Mouse (Mus musculus): Measurements from ENCODE around the gene Fndc1. TPM values are rescaled to one million over a fixed set of nuclear protein-coding genes. Genes with fewer than 3 reads are reported as not detected.
A peak's percentile ranks its signal among the peaks of the same experiment; 100 is the strongest.

Gene Fndc1
- 3.2 and 4.8 TPM in 2 replicates for total RNA-seq (2014; rRNA removed)
- polyA plus RNA-seq (2015; fragmentation: Nextera tagmentation; extraction: Ambion mirVana) = 5.6 and 7.3 TPM in 2 replicates

GRCm38 (mm10) chr17:7826819-7827515 is at the start of gene Fndc1:
Gene Fndc1, minus strand, starts transcription at chr17:7827302.
- DNase-seq (ENCODE audit: low spot score) = peak; percentile 83
- H3K9ac ChIP-seq (replicated peaks; ENCODE audit: low read length) = peak within 1 kb of the TSS; percentile 45
- no peaks in the 10 kb centered on the region for H3K36me3 ChIP-seq (ENCODE audit: insufficient read depth, low read length)
- H3K27me3 ChIP-seq (ENCODE audit: insufficient read depth, low read length) = peaks cover 11% of the 10 kb centered on the region
- no peak within 1 kb of the TSS for H3K27ac ChIP-seq
- peak; percentile 63; the same call in 1 of the 2 replicates for ATAC-seq
- H3K4me2 ChIP-seq (ENCODE audit: low read depth, low read length) = peak within 1 kb of the TSS; percentile 98
- peak within 1 kb of the TSS; percentile 52 for H3K4me3 ChIP-seq (ENCODE audit: low read length)
- TF ChIP-seq CTCF (IDR thresholded peaks at IDR 0.05; ENCODE audit: low read depth) = peak; percentile 65
- under 1% methylated on average over 50 of the region's 60 CpGs for WGBS
- no peaks in the 10 kb centered on the region for H3K9me3 ChIP-seq (ENCODE audit: low read length)
- H3K4me1 ChIP-seq (ENCODE audit: insufficient read depth, low read length) = peaks cover 4% of the 10 kb centered on the region; the same call in 1 of the 2 replicates

GRCm38 (mm10) chr17:7876541-7876940 is 49.4 kb upstream of the Fndc1 start:
- no peak for TF ChIP-seq CTCF (IDR thresholded peaks at IDR 0.05; ENCODE audit: low read depth)
- ATAC-seq = no peak
- no peaks in the 10 kb centered on the region for H3K36me3 ChIP-seq (ENCODE audit: insufficient read depth, low read length)
- no peaks in the 10 kb centered on the region for H3K9me3 ChIP-seq (ENCODE audit: low read length)
- H3K27ac ChIP-seq = no peak overlapping the region
- no peaks in the 10 kb centered on the region for H3K4me1 ChIP-seq (ENCODE audit: insufficient read depth, low read length)
- H3K9ac ChIP-seq (replicated peaks; ENCODE audit: low read length) = no peak overlapping the region
- 88% methylated on average over 13 of the region's 13 CpGs for WGBS
- no peak for DNase-seq (ENCODE audit: low spot score)
- no peak overlapping the region for H3K4me2 ChIP-seq (ENCODE audit: low read depth, low read length)
- H3K27me3 ChIP-seq (ENCODE audit: insufficient read depth, low read length) = no peaks in the 10 kb centered on the region
- H3K4me3 ChIP-seq (ENCODE audit: low read length) = no peak overlapping the region

- WGBS = 30% methylated on average over 12 of the region's 12 CpGs
- TF ChIP-seq CTCF (IDR thresholded peaks at IDR 0.05; ENCODE audit: low read depth) = no peak
- Histone ChIP-seq H3K4me3 (ENCODE audit: low read length) (no peak overlapping the region), H3K27me3 (ENCODE audit: insufficient read depth, low read length) (no peaks in the 10 kb centered on the region), H3K27ac (no peak overlapping the region), H3K9ac (replicated peaks; ENCODE audit: low read length) (no peak overlapping the region), H3K9me3 (ENCODE audit: low read length) (no peaks in the 10 kb centered on the region), H3K4me2 (ENCODE audit: low read depth, low read length) (no peak overlapping the region), H3K36me3 (ENCODE audit: insufficient read depth, low read length) (no peaks in the 10 kb centered on the region), H3K4me1 (ENCODE audit: insufficient read depth, low read length) (no peaks in the 10 kb centered on the region)
- no peak for DNase-seq (ENCODE audit: low spot score)
- no peak for ATAC-seq
Observed at GRCm38 (mm10) chr17:7875941-7876461, 48.9 kb upstream of the Fndc1 start.

- Histone ChIP-seq H3K4me3 (ENCODE audit: low read length) (no peak overlapping the region), H3K4me1 (ENCODE audit: insufficient read depth, low read length) (no peaks in the 10 kb centered on the region), H3K4me2 (ENCODE audit: low read depth, low read length) (no peak overlapping the region), H3K9ac (replicated peaks; ENCODE audit: low read length) (no peak overlapping the region), H3K36me3 (ENCODE audit: insufficient read depth, low read length) (no peaks in the 10 kb centered on the region), H3K27ac (no peak overlapping the region), H3K9me3 (ENCODE audit: low read length) (no peaks in the 10 kb centered on the region), H3K27me3 (ENCODE audit: insufficient read depth, low read length) (no peaks in the 10 kb centered on the region)
- no peak for TF ChIP-seq CTCF (IDR thresholded peaks at IDR 0.05; ENCODE audit: low read depth)
- 83% methylated on average over 21 of the region's 21 CpGs for WGBS
- ATAC-seq (no peak), DNase-seq (ENCODE audit: low spot score) (no peak)
Observed at GRCm38 (mm10) chr17:7874776-7875531, 47.9 kb upstream of the Fndc1 start.

GRCm38 (mm10) chr17:7873382-7873781 is 46.3 kb upstream of the Fndc1 start:
- Histone ChIP-seq H3K36me3 (ENCODE audit: insufficient read depth, low read length) (no peaks in the 10 kb centered on the region), H3K27me3 (ENCODE audit: insufficient read depth, low read length) (no peaks in the 10 kb centered on the region), H3K4me1 (ENCODE audit: insufficient read depth, low read length) (no peaks in the 10 kb centered on the region), H3K9me3 (ENCODE audit: low read length) (no peaks in the 10 kb centered on the region), H3K9ac (replicated peaks; ENCODE audit: low read length) (no peak overlapping the region), H3K4me2 (ENCODE audit: low read depth, low read length) (no peak overlapping the region), H3K4me3 (ENCODE audit: low read length) (no peak overlapping the region), H3K27ac (no peak overlapping the region)
- no peak for TF ChIP-seq CTCF (IDR thresholded peaks at IDR 0.05; ENCODE audit: low read depth)
- DNase-seq (ENCODE audit: low spot score) (peak; percentile 70), ATAC-seq (peak; percentile 67; the same call in 1 of the 2 replicates)
- WGBS = 33% methylated on average over 7 of the region's 7 CpGs

GRCm38 (mm10) chr17:7871800-7872199 is 44.7 kb upstream of the Fndc1 start:
- WGBS = 77% methylated on average over 10 of the region's 10 CpGs
- Histone ChIP-seq H3K9me3 (ENCODE audit: low read length) (no peaks in the 10 kb centered on the region), H3K27ac (no peak overlapping the region), H3K4me2 (ENCODE audit: low read depth, low read length) (no peak overlapping the region), H3K4me3 (ENCODE audit: low read length) (no peak overlapping the region), H3K36me3 (ENCODE audit: insufficient read depth, low read length) (no peaks in the 10 kb centered on the region), H3K27me3 (ENCODE audit: insufficient read depth, low read length) (no peaks in the 10 kb centered on the region), H3K4me1 (ENCODE audit: insufficient read depth, low read length) (no peaks in the 10 kb centered on the region), H3K9ac (replicated peaks; ENCODE audit: low read length) (no peak overlapping the region)
- DNase-seq (ENCODE audit: low spot score) (no peak), ATAC-seq (no peak)
- no peak for TF ChIP-seq CTCF (IDR thresholded peaks at IDR 0.05; ENCODE audit: low read depth)

Data from hindbrain, postnatal 0 days (tissue).